In the genomic region with DNA sequence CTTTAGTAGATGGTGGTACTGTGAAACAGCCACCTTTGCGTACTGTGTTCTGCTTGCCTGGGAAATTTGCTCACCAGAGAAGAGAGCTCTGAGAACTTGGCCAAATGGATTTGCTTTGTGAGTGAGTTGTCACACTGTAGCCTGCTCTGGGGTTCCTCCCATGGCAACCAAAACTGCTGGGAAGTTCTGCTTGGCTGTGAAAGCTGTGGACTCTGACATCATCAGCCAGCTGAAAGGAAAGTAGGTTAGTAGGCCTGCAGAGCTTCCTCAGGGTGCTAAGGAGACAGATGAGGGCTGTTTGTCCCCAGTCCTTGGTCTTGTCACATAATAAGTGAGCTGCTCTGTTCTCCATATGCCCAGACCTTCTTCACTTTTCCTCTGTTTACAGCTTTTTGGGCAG, we compare ENCODE assay signal across 8 mouse cellular contexts. TPM values are rescaled to one million over a fixed set of nuclear protein-coding genes. Genes with fewer than 3 reads are reported as not detected.
A peak's percentile ranks its signal among the peaks of the same experiment; 100 is the strongest.
DNase-seq lines count a peak whose midpoint lies in the region.

No protein-coding gene starts in this region.

- peak; percentile 59 for DNase-seq in gastrocnemius, adult 18-20 months (ENCODE audit: low spot score)
- no peak for DNase-seq in gastrocnemius, adult 8-10 months (ENCODE audit: low spot score in 2 of 2)
- peak; percentile 65 to 67 for DNase-seq in right cerebral cortex, adult 2 months (ENCODE audit: low spot score in 2 of 2)
- DNase-seq in right cerebral cortex, postnatal 4 days = no peak
- DNase-seq in left cerebral cortex, postnatal 10 days (ENCODE audit: extremely low spot score in 1 of 2, low spot score in 2 of 2) = peak; percentile 58 to 71
- peak; percentile 68 for DNase-seq in thymus, postnatal 4 days
- DNase-seq in cerebellum, adult 8-10 months = no peak
- DNase-seq in adipocyte (ENCODE audit: low spot score) = no peak

- intact Hi-C loops in left cerebral cortex, postnatal 10 days (cut with DNase I) = no loop called here

RNA-seq across cellular contexts. Expression of a gene that starts 37.3 kb away (rescaled TPM):
- total RNA-seq in gastrocnemius, adult 18-20 months (2021) = under 1 TPM; 0.37 to 0.76 TPM
- total RNA-seq in gastrocnemius, adult 8-10 months (2022) = under 1 TPM; 0.27 to 0.44 (median 0.34) TPM
- total RNA-seq in left cerebral cortex, postnatal 10 days (2021) = 1 to 10 TPM; 3.3 to 5.4 TPM

Comparison
In these comparisons a context has a peak if more than half of its experiments do, and no peak if none do; other contexts are left out.
1. DNase-seq: peak in gastrocnemius, adult 18-20 months (single experiment), right cerebral cortex, adult 2 months (2 of 2), left cerebral cortex, postnatal 10 days (2 of 2) and thymus, postnatal 4 days (single experiment); none in gastrocnemius, adult 8-10 months (0 of 2), right cerebral cortex, postnatal 4 days (single experiment), cerebellum, adult 8-10 months (single experiment) and adipocyte (single experiment).